Mouse (Mus musculus) layer of hippocampus, postnatal 10 days (tissue): ENCODE measurements at regions not wholly inside any gene's neighbourhood (a gene's known extent, or its start where the extent isn't known, plus 50 kb on each side); places are given as distances from the start of the nearest gene placed in this dataset.
A peak's percentile ranks its signal among the peaks of the same experiment; 100 is the strongest.

ENCODE experiments used
- DNase-seq, 2 experiments: peaks; one replicate each; pipeline ENCODE4 v3.0.0; 2021; ENCODE audit warnings: low spot score in 2 of 2

- DNase-seq = no peak
Observed at GRCm38 (mm10) chr8:100515896-100516295, 1099.6 kb upstream of the Cdh8 start.

GRCm38 (mm10) chr8:100515152-100515551, 1098.9 kb upstream of the Cdh8 start:
- no peak for DNase-seq

GRCm38 (mm10) chr8:100506478-100506877, 1090.2 kb upstream of the Cdh8 start:
- DNase-seq = no peak

- no peak for DNase-seq
Observed at GRCm38 (mm10) chr8:100500342-100500712, 1084.1 kb upstream of the Cdh8 start.

GRCm38 (mm10) chr8:100499614-100500341, 1083.5 kb upstream of the Cdh8 start:
- no peak for DNase-seq

GRCm38 (mm10) chr8:100494445-100494844, 1078.2 kb upstream of the Cdh8 start:
- no peak for DNase-seq

- DNase-seq = no peak
Observed at GRCm38 (mm10) chr8:100475950-100476349, 1059.7 kb upstream of the Cdh8 start.

- no peak for DNase-seq
Observed at GRCm38 (mm10) chr8:100451231-100451630, 1035.0 kb upstream of the Cdh8 start.

GRCm38 (mm10) chr8:100450380-100450936, 1034.2 kb upstream of the Cdh8 start:
- DNase-seq = peak in 1 of 2 experiments; percentile 18

- DNase-seq = peak; percentile 38 to 43
Observed at GRCm38 (mm10) chr8:100446677-100447350, 1030.5 kb upstream of the Cdh8 start.
